Comparison of ENCODE assay signal across 11 mouse cellular contexts in the genomic region with DNA sequence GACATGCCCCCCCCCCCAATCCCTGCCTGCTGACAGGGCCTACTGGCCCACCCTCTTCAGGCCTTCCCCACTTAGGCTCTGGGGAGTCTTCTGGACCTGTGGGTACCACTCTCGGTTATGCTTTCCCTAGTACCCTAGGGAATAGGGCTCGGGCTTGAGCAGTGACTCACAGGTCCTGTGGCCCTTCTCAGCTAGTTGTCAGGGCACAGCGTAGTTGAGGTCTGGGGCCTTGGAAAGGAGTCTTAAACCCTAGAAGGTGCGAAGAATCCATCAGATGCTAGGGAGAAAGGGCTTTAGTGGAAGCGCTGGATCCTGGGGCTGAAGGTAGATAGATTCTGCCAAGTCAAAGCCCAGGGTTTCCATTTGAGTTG. TPM values are rescaled to one million over a fixed set of nuclear protein-coding genes. Genes with fewer than 3 reads are reported as not detected.
A peak's percentile ranks its signal among the peaks of the same experiment; 100 is the strongest.
DNase-seq lines count a peak whose midpoint lies in the region; ATAC-seq and TF ChIP-seq lines count a peak whose summit lies in the region.
"Had no signal": no experiment of that assay in that cellular context is flagged by ENCODE, and none has a peak within 500 bp of the region (broad histone marks: within the 10 kb centered on the region; RNA-seq: fewer than 3 reads in every experiment).

No protein-coding gene starts in this region.

- peak overlapping the region; percentile 50 for H3K4me3 ChIP-seq in heart, embryonic 11.5 days (ENCODE audit: low read depth, low read length)
- 0 out of 2 replicates have a peak overlapping the region, but pooled peaks have one; percentile 39 for H3K4me3 ChIP-seq in E14TG2a.4 (replicated peaks; ENCODE audit: low read length)
- peak overlapping the region; percentile 43 for H3K4me3 ChIP-seq in forebrain, embryonic 13.5 days
- H3K4me3 ChIP-seq in limb, embryonic 14.5 days (replicated peaks; ENCODE audit: low read length) = peak overlapping the region; percentile 45

- no peak for TF ChIP-seq POLR2A in limb, embryonic 14.5 days (IDR thresholded peaks at IDR 0.05; ENCODE audit: borderline replicate concordance, extremely low read depth, insufficient read depth, insufficient read length)

- DNase-seq in heart, adult 9 months (ENCODE audit: low spot score in 2 of 2) = no peak
- DNase-seq in limb, embryonic 14.5 days (ENCODE audit: low spot score) = no peak
- DNase-seq in frontal cortex, adult 2 months (ENCODE audit: extremely low spot score in 1 of 2, low spot score in 1 of 2) = no peak
- DNase-seq in left cerebral cortex, adult 8-10 months (ENCODE audit: low spot score in 2 of 2) = no peak
- DNase-seq in spleen, adult 18-20 months = no peak

- no peak for TF ChIP-seq CTCF in E14TG2a.4 (conservative IDR thresholded peaks at IDR 0.05; ENCODE audit: low read length)

- no peaks in the 10 kb centered on the region; the same call in 1 of the 2 replicates for H3K36me3 ChIP-seq in heart, embryonic 11.5 days (ENCODE audit: control insufficient read depth, insufficient read depth, low read length)
- H3K36me3 ChIP-seq in E14TG2a.4 (ENCODE audit: insufficient read depth, low read length) = no peaks in the 10 kb centered on the region
- H3K36me3 ChIP-seq in forebrain, embryonic 13.5 days (ENCODE audit: poor library complexity, severe bottlenecking) = peaks cover 29% of the 10 kb centered on the region
- peaks cover 43% of the 10 kb centered on the region for H3K36me3 ChIP-seq in limb, embryonic 14.5 days (ENCODE audit: control insufficient read depth, insufficient read depth, low read length)

- peak overlapping the region; percentile 78 for H3K9ac ChIP-seq in heart, embryonic 11.5 days (ENCODE audit: low read depth, low read length)
- H3K9ac ChIP-seq in forebrain, embryonic 13.5 days = peak overlapping the region; percentile 68
- peak overlapping the region; percentile 70; the same call in 1 of the 2 replicates for H3K9ac ChIP-seq in limb, embryonic 14.5 days (ENCODE audit: low read depth, low read length, severe bottlenecking)

- H3K27me3 ChIP-seq in heart, embryonic 11.5 days (ENCODE audit: control insufficient read depth, insufficient read depth, low read length) = no peaks in the 10 kb centered on the region
- H3K27me3 ChIP-seq in E14TG2a.4 (ENCODE audit: insufficient read depth, low read length) = peaks cover 24% of the 10 kb centered on the region
- no peaks in the 10 kb centered on the region for H3K27me3 ChIP-seq in forebrain, embryonic 13.5 days
- no peaks in the 10 kb centered on the region for H3K27me3 ChIP-seq in limb, embryonic 14.5 days (ENCODE audit: control insufficient read depth, insufficient read depth, low read length)

- H3K9me3 ChIP-seq in heart, embryonic 11.5 days (replicated peaks; ENCODE audit: control insufficient read depth, low read length) = no peaks in the 10 kb centered on the region
- H3K9me3 ChIP-seq in E14TG2a.4 (ENCODE audit: low read length) = no peaks in the 10 kb centered on the region
- no peaks in the 10 kb centered on the region for H3K9me3 ChIP-seq in forebrain, embryonic 13.5 days (replicated peaks)
- no peaks in the 10 kb centered on the region for H3K9me3 ChIP-seq in limb, embryonic 14.5 days (ENCODE audit: control insufficient read depth, low read length)

- peaks cover 56% of the 10 kb centered on the region for H3K4me1 ChIP-seq in heart, embryonic 11.5 days (ENCODE audit: control insufficient read depth, insufficient read depth, low read length)
- peaks cover 66% of the 10 kb centered on the region for H3K4me1 ChIP-seq in E14TG2a.4 (replicated peaks; ENCODE audit: low read depth, low read length)
- H3K4me1 ChIP-seq in forebrain, embryonic 13.5 days = peaks cover 71% of the 10 kb centered on the region
- peaks cover 64% of the 10 kb centered on the region for H3K4me1 ChIP-seq in limb, embryonic 14.5 days (ENCODE audit: control insufficient read depth, insufficient read depth, low read length)

- peak overlapping the region; percentile 97 for H3K27ac ChIP-seq in heart, embryonic 11.5 days (ENCODE audit: low read depth, low read length)
- H3K27ac ChIP-seq in forebrain, embryonic 13.5 days = peak overlapping the region; percentile 95
- peak overlapping the region; percentile 97 for H3K27ac ChIP-seq in limb, embryonic 14.5 days (replicated peaks; ENCODE audit: low read depth, low read length)

- 15% methylated on average over 5 of the region's 5 CpGs for WGBS in heart, embryonic 11.5 days (ENCODE audit: insufficient replicate concordance)
- 36% methylated on average over 5 of the region's 5 CpGs for WGBS in forebrain, embryonic 13.5 days
- WGBS in limb, embryonic 14.5 days = 11% methylated on average over 5 of the region's 5 CpGs

- no peak for ATAC-seq in heart, embryonic 11.5 days (replicated peaks; ENCODE audit: insufficient number of reproducible peaks, low FRiP score, low TSS enrichment)
- peak; percentile 1; the same call in 1 of the 2 replicates for ATAC-seq in forebrain, embryonic 13.5 days
- ATAC-seq in limb, embryonic 14.5 days (ENCODE audit: low FRiP score, low read depth) = no peak

- H3K4me2 ChIP-seq in heart, embryonic 11.5 days = peak overlapping the region; percentile 95
- peak overlapping the region; percentile 84 for H3K4me2 ChIP-seq in forebrain, embryonic 13.5 days
- H3K4me2 ChIP-seq in limb, embryonic 14.5 days (replicated peaks; ENCODE audit: low read depth, low read length, severe bottlenecking) = peak overlapping the region; percentile 91

RNA-seq across cellular contexts. Expression of gene Bcl9l, which starts 17.5 kb away (rescaled TPM):
- 8.7 and 9.3 TPM in 2 replicates for polyA plus RNA-seq in heart, embryonic 11.5 days (2014; fragmentation: Nextera tagmentation; extraction: Ambion mirVana)
- 8.6 and 9.1 TPM in 2 replicates for polyA plus RNA-seq in forebrain, embryonic 13.5 days (2015; fragmentation: Nextera tagmentation; extraction: Ambion mirVana)
- 41.2 and 53.7 TPM in 2 replicates for polyA plus RNA-seq in limb, embryonic 14.5 days (2012; rRNA removed)
- 20.5 and 22.7 TPM in 2 replicates for polyA plus RNA-seq in limb, embryonic 14.5 days (2014; fragmentation: Nextera tagmentation; extraction: Ambion mirVana)
- polyA plus RNA-seq in frontal cortex, adult 2 months (2012; rRNA removed) = 20.1 and 21.7 TPM in 2 replicates
- 10 to 100 TPM; 60.4 to 67.8 (median 61.9) TPM for total RNA-seq in left cerebral cortex, adult 8-10 months (2022)

RNA-seq across cellular contexts. Expression of gene Upk2, which starts 45.4 kb away (rescaled TPM):
- 0.14 TPM in 1 of 2 replicates, not detected in the other for polyA plus RNA-seq in heart, embryonic 11.5 days (2014; fragmentation: Nextera tagmentation; extraction: Ambion mirVana)
- polyA plus RNA-seq in forebrain, embryonic 13.5 days (2015; fragmentation: Nextera tagmentation; extraction: Ambion mirVana) = not detected in 2 replicates
- polyA plus RNA-seq in limb, embryonic 14.5 days (2012; rRNA removed) = 0.33 and 0.91 TPM in 2 replicates
- polyA plus RNA-seq in limb, embryonic 14.5 days (2014; fragmentation: Nextera tagmentation; extraction: Ambion mirVana) = 0.40 TPM in 1 of 2 replicates, not detected in the other
- 0.19 TPM in 1 of 2 replicates, not detected in the other for polyA plus RNA-seq in frontal cortex, adult 2 months (2012; rRNA removed)
- total RNA-seq in left cerebral cortex, adult 8-10 months (2022) = not detected
- total RNA-seq: common myeloid progenitor, adult 5-6 weeks; left cerebral cortex, postnatal 14 days had no signal
- polyA plus RNA-seq: spleen, adult 2 months had no signal

RNA-seq across cellular contexts. Expression of gene Foxr1, which starts 59.2 kb away (rescaled TPM):
- polyA plus RNA-seq in heart, embryonic 11.5 days (2014; fragmentation: Nextera tagmentation; extraction: Ambion mirVana) = not detected in 2 replicates
- polyA plus RNA-seq in forebrain, embryonic 13.5 days (2015; fragmentation: Nextera tagmentation; extraction: Ambion mirVana) = not detected in 2 replicates
- polyA plus RNA-seq in limb, embryonic 14.5 days (2012; rRNA removed) = not detected in 2 replicates
- not detected in 2 replicates for polyA plus RNA-seq in limb, embryonic 14.5 days (2014; fragmentation: Nextera tagmentation; extraction: Ambion mirVana)
- not detected in 2 replicates for polyA plus RNA-seq in frontal cortex, adult 2 months (2012; rRNA removed)
- total RNA-seq in left cerebral cortex, adult 8-10 months (2022) = not detected
- total RNA-seq: common myeloid progenitor, adult 5-6 weeks; left cerebral cortex, postnatal 14 days had no signal
